ENCODE assay signal across 27 mouse cellular contexts in genomic region chr17:49226016-49226400, GRCm38 (mm10).
DNase-seq lines count a peak whose midpoint lies in the region; ATAC-seq and TF ChIP-seq lines count a peak whose summit lies in the region.
"Had no signal": no experiment of that assay in that cellular context is flagged by ENCODE, and none has a peak within 500 bp of the region (broad histone marks: within the 10 kb centered on the region; RNA-seq: fewer than 3 reads in every experiment).

No protein-coding gene starts in this region.

- peaks cover 14 to 16% of the 10 kb centered on the region in 2 experiments for H3K4me1 ChIP-seq in heart, embryonic 14.5 days (ENCODE audit: control insufficient read depth in 2 of 2, insufficient read depth in 2 of 2, low read length in 2 of 2)
- no peaks in the 10 kb centered on the region for H3K4me1 ChIP-seq in kidney, postnatal 0 days (replicated peaks; ENCODE audit: insufficient read depth, low read length)
- peaks cover 15% of the 10 kb centered on the region for H3K4me1 ChIP-seq in heart, postnatal 0 days (ENCODE audit: control insufficient read depth, insufficient read depth)
- H3K4me1 ChIP-seq in stomach, embryonic 14.5 days (ENCODE audit: control insufficient read depth, insufficient read depth, low read length), result peaks cover 7% of the 10 kb centered on the region; the same call in 1 of the 2 replicates
- H3K4me1 ChIP-seq: liver, embryonic 13.5 days; megakaryocyte, embryonic 14.5 days; midbrain, embryonic 15.5 days had no signal

- H3K9ac ChIP-seq in heart, embryonic 14.5 days (ENCODE audit: low read length), result no peak overlapping the region
- H3K9ac ChIP-seq in kidney, postnatal 0 days (ENCODE audit: low read depth, low read length), result no peak overlapping the region
- no peak overlapping the region for H3K9ac ChIP-seq in heart, postnatal 0 days (replicated peaks; ENCODE audit: low read depth, low read length)
- no peak overlapping the region for H3K9ac ChIP-seq in stomach, embryonic 14.5 days (replicated peaks; ENCODE audit: low read depth, low read length)
- H3K9ac ChIP-seq: embryonic facial prominence, embryonic 15.5 days; limb, embryonic 12.5 days; liver, embryonic 13.5 days; midbrain, embryonic 15.5 days; neural tube, embryonic 12.5 days had no signal

- 46% methylated on average over 6 of the region's 6 CpGs for WGBS in heart, embryonic 14.5 days
- WGBS in kidney, postnatal 0 days, result 68% methylated on average over 6 of the region's 6 CpGs
- WGBS in heart, postnatal 0 days, result 37% methylated on average over 6 of the region's 6 CpGs
- WGBS in stomach, embryonic 14.5 days, result 77% methylated on average over 6 of the region's 6 CpGs

- DNase-seq in heart, postnatal 36 days, result no peak
- no peak for DNase-seq in kidney, postnatal 0 days (ENCODE audit: low spot score)
- no peak for DNase-seq in kidney, adult 18-20 months
- DNase-seq in heart, postnatal 0 days (ENCODE audit: low spot score), result peak; percentile 21
- no peak for DNase-seq in layer of hippocampus, adult 8-10 months (ENCODE audit: low spot score in 2 of 2)
- DNase-seq: adrenal gland, postnatal 36 days; B cell, adult 2 months; cerebellum, adult 9-10 months; gastrocnemius, adult 2 months; kidney, adult 11 months; kidney, postnatal 36 days; liver, embryonic 13.5 days; right cerebral cortex, postnatal 14 days; thymus, postnatal 36 days had no signal

- no peak overlapping the region for H3K4me3 ChIP-seq in heart, embryonic 14.5 days (ENCODE audit: control insufficient read depth in 1 of 2, insufficient read depth in 1 of 2, low read depth in 1 of 2, low read length in 2 of 2)
- H3K4me3 ChIP-seq in kidney, postnatal 0 days (replicated peaks; ENCODE audit: low read depth, low read length), result no peak overlapping the region
- H3K4me3 ChIP-seq in heart, postnatal 0 days (ENCODE audit: low read depth, low read length), result no peak overlapping the region
- H3K4me3 ChIP-seq in stomach, embryonic 14.5 days (ENCODE audit: low read depth, low read length), result no peak overlapping the region
- H3K4me3 ChIP-seq: embryonic facial prominence, embryonic 15.5 days; gastrocnemius, adult 2 months; hindbrain, embryonic 10.5 days; limb, embryonic 12.5 days; liver, embryonic 13.5 days; megakaryocyte, embryonic 14.5 days; midbrain, embryonic 15.5 days; neural tube, embryonic 12.5 days had no signal

- H3K4me2 ChIP-seq in heart, embryonic 14.5 days (ENCODE audit: low read length), result no peak overlapping the region
- no peak overlapping the region for H3K4me2 ChIP-seq in kidney, postnatal 0 days (ENCODE audit: low read length)
- peak overlapping the region; percentile 12; the same call in 1 of the 2 replicates for H3K4me2 ChIP-seq in heart, postnatal 0 days (ENCODE audit: low read depth, low read length)
- H3K4me2 ChIP-seq in stomach, embryonic 14.5 days (replicated peaks; ENCODE audit: low read depth, low read length), result no peak overlapping the region
- H3K4me2 ChIP-seq: embryonic facial prominence, embryonic 15.5 days; limb, embryonic 12.5 days; liver, embryonic 13.5 days; midbrain, embryonic 15.5 days; neural tube, embryonic 12.5 days had no signal

- TF ChIP-seq CTCF in kidney, postnatal 0 days (IDR thresholded peaks at IDR 0.05; ENCODE audit: low read depth), result no peak
- TF ChIP-seq CTCF in heart, postnatal 0 days (IDR thresholded peaks at IDR 0.05; ENCODE audit: low read depth), result no peak

- H3K9me3 ChIP-seq in heart, embryonic 14.5 days (ENCODE audit: control insufficient read depth, low read length), result no peaks in the 10 kb centered on the region
- no peaks in the 10 kb centered on the region for H3K9me3 ChIP-seq in kidney, postnatal 0 days (replicated peaks; ENCODE audit: low read length)
- no peaks in the 10 kb centered on the region for H3K9me3 ChIP-seq in heart, postnatal 0 days (replicated peaks; ENCODE audit: control insufficient read depth, low read length)
- H3K9me3 ChIP-seq in stomach, embryonic 14.5 days (ENCODE audit: control insufficient read depth, low read depth, low read length), result no peaks in the 10 kb centered on the region
- H3K9me3 ChIP-seq: embryonic facial prominence, embryonic 15.5 days; hindbrain, embryonic 10.5 days; limb, embryonic 12.5 days; liver, embryonic 13.5 days; midbrain, embryonic 15.5 days; neural tube, embryonic 12.5 days had no signal

- intact Hi-C loops in heart, postnatal 36 days (cut with DNase I), result no loop called here

- H3K36me3 ChIP-seq in heart, embryonic 14.5 days (ENCODE audit: control insufficient read depth, insufficient read depth, low read length), result no peaks in the 10 kb centered on the region
- no peaks in the 10 kb centered on the region for H3K36me3 ChIP-seq in kidney, postnatal 0 days (ENCODE audit: insufficient read depth, low read length)
- no peaks in the 10 kb centered on the region for H3K36me3 ChIP-seq in heart, postnatal 0 days (replicated peaks; ENCODE audit: control insufficient read depth, insufficient read depth, low read length)
- H3K36me3 ChIP-seq in stomach, embryonic 14.5 days (ENCODE audit: control insufficient read depth, insufficient read depth, low read length), result no peaks in the 10 kb centered on the region
- H3K36me3 ChIP-seq: embryonic facial prominence, embryonic 15.5 days; G1E; hindbrain, embryonic 10.5 days; limb, embryonic 12.5 days; liver, embryonic 13.5 days; midbrain, embryonic 15.5 days; neural tube, embryonic 12.5 days had no signal

- no peak for TF ChIP-seq EP300 in heart, postnatal 0 days (IDR thresholded peaks at IDR 0.05; ENCODE audit: low read depth)

- peak; percentile 33; the same call in 1 of the 2 replicates for ATAC-seq in heart, embryonic 14.5 days (ENCODE audit: insufficient number of reproducible peaks, insufficient read depth, low FRiP score, low read depth)
- ATAC-seq in kidney, postnatal 0 days (replicated peaks; ENCODE audit: low FRiP score, low read depth), result no peak
- ATAC-seq in heart, postnatal 0 days (ENCODE audit: insufficient read depth, low read depth), result 0 out of 2 replicates have a peak, but pooled peaks have one; percentile 16
- no peak for ATAC-seq in stomach, embryonic 14.5 days (ENCODE audit: insufficient number of reproducible peaks, insufficient read depth, low FRiP score, low read depth)
- ATAC-seq: forebrain, embryonic 14.5 days; hindbrain, postnatal 0 days; midbrain, embryonic 15.5 days; Patski had no signal

- H3K27me3 ChIP-seq in heart, embryonic 14.5 days (ENCODE audit: control insufficient read depth, insufficient read depth, low read length), result no peaks in the 10 kb centered on the region
- H3K27me3 ChIP-seq in kidney, postnatal 0 days (ENCODE audit: insufficient read depth, low read length), result no peaks in the 10 kb centered on the region
- H3K27me3 ChIP-seq in heart, postnatal 0 days (ENCODE audit: control insufficient read depth, insufficient read depth, low read length), result no peaks in the 10 kb centered on the region
- H3K27me3 ChIP-seq in stomach, embryonic 14.5 days (ENCODE audit: control insufficient read depth, insufficient read depth, low read length), result no peaks in the 10 kb centered on the region
- H3K27me3 ChIP-seq: CH12.LX; embryonic facial prominence, embryonic 15.5 days; limb, embryonic 12.5 days; liver, embryonic 13.5 days; megakaryocyte, embryonic 14.5 days; midbrain, embryonic 15.5 days; neural tube, embryonic 12.5 days had no signal

- peak overlapping the region; percentile 47 to 65 for H3K27ac ChIP-seq in heart, embryonic 14.5 days (replicated peaks in 1 of 2; ENCODE audit: control insufficient read depth in 1 of 2, insufficient read depth in 1 of 2, low read depth in 2 of 2, low read length in 2 of 2)
- H3K27ac ChIP-seq in kidney, postnatal 0 days, result 0 out of 2 replicates have a peak overlapping the region, but pooled peaks have one; percentile 19
- peak overlapping the region; percentile 64 for H3K27ac ChIP-seq in heart, postnatal 0 days (ENCODE audit: low read depth)
- peak overlapping the region; percentile 59; the same call in 1 of the 2 replicates for H3K27ac ChIP-seq in stomach, embryonic 14.5 days (ENCODE audit: low read length)
- H3K27ac ChIP-seq: embryonic facial prominence, embryonic 15.5 days; gastrocnemius, adult 2 months; hindbrain, embryonic 10.5 days; hindbrain, postnatal 0 days; limb, embryonic 12.5 days; liver, embryonic 13.5 days; midbrain, embryonic 15.5 days; neural tube, embryonic 12.5 days had no signal

Comparison
In these comparisons a context has a peak if more than half of its experiments do, and no peak if none do; other contexts are left out.
1. ATAC-seq: peak in heart, embryonic 14.5 days (single experiment) and heart, postnatal 0 days (single experiment); none in kidney, postnatal 0 days (single experiment) and stomach, embryonic 14.5 days (single experiment).
2. Peak in every context shown above with its lines, with median percentiles within 50 percentile points of each other: H3K27ac ChIP-seq.